12 mouse cellular contexts compared by ENCODE assay signal in the genomic region with DNA sequence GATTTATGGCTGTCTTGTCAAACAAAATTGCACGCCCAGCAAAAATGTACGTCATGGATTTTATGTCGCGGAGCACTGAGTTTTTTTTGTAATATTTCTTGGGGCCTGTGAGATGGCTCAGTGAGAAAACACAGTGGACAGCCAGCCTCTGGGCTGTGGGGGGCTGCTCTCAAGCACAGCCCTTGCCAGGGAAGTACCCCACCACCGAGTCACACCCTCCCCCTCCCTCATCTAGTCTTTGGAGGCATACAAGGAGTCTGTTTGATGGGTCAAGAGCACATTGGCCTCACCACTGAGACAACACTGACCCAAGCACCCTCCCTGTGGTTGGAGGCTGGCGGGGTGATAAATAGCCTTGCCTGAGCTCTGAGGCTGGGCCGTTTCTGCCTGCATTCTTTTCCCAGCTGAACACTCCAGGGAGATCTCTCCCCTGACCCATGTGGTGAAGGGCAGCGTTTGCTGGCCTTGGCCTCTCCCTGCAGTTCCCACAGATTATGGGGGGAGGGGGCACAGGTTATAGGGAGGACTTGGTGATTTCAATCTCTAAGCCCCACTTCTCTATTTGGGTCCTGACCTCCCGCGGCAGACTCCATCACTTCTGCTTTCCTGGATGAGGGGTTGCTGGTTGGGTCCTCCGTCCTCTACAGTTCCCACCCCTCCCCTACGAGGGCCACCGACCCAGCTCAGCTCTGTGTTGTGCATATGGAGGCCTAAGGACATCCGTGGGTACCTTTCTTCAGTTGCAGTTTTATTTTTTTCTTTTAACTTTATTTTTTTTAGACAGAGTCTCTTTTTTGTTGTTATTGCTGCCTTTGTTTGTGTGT. TPM values are rescaled to one million over a fixed set of nuclear protein-coding genes. Genes with fewer than 3 reads are reported as not detected.
DNase-seq lines count a peak whose midpoint lies in the region; ATAC-seq and TF ChIP-seq lines count a peak whose summit lies in the region.
"Had no signal": no experiment of that assay in that cellular context is flagged by ENCODE, and none has a peak within 500 bp of the region (broad histone marks: within the 10 kb centered on the region; RNA-seq: fewer than 3 reads in every experiment).

No protein-coding gene starts in this region.

- peaks cover 41% of the 10 kb centered on the region for H3K4me1 ChIP-seq in hindbrain, embryonic 10.5 days (replicated peaks)
- peaks cover 11% of the 10 kb centered on the region for H3K4me1 ChIP-seq in hindbrain, postnatal 0 days (ENCODE audit: insufficient read depth, low read length)
- H3K4me1 ChIP-seq in stomach, embryonic 16.5 days (ENCODE audit: control insufficient read depth, insufficient read depth, low read length): no peaks in the 10 kb centered on the region
- H3K4me1 ChIP-seq in stomach, postnatal 0 days (replicated peaks; ENCODE audit: control insufficient read depth, insufficient read depth): no peaks in the 10 kb centered on the region

- no peaks in the 10 kb centered on the region for H3K27me3 ChIP-seq in hindbrain, embryonic 10.5 days (ENCODE audit: insufficient read depth, poor library complexity, severe bottlenecking)
- no peaks in the 10 kb centered on the region for H3K27me3 ChIP-seq in hindbrain, postnatal 0 days (ENCODE audit: insufficient read depth, low read length)
- H3K27me3 ChIP-seq in stomach, embryonic 16.5 days (ENCODE audit: control insufficient read depth, insufficient read depth, low read length): no peaks in the 10 kb centered on the region
- H3K27me3 ChIP-seq in stomach, postnatal 0 days (ENCODE audit: control insufficient read depth, insufficient read depth, low read length): no peaks in the 10 kb centered on the region

- no peak overlapping the region for H3K9ac ChIP-seq in hindbrain, postnatal 0 days (replicated peaks; ENCODE audit: low read length)
- H3K9ac ChIP-seq in stomach, embryonic 16.5 days (ENCODE audit: low read length): no peak overlapping the region
- H3K9ac ChIP-seq in stomach, postnatal 0 days (ENCODE audit: low read length): no peak overlapping the region

- H3K4me2 ChIP-seq in hindbrain, postnatal 0 days (ENCODE audit: low read depth, low read length): no peak overlapping the region
- H3K4me2 ChIP-seq in stomach, embryonic 16.5 days (ENCODE audit: low read depth, low read length): no peak overlapping the region
- H3K4me2 ChIP-seq in stomach, postnatal 0 days (replicated peaks; ENCODE audit: low read depth): no peak overlapping the region

- DNase-seq in hindbrain, embryonic 10.5 days (ENCODE audit: low spot score): peak; percentile 58
- no peak for DNase-seq in hindbrain, postnatal 0 days (ENCODE audit: low spot score)
- no peak for DNase-seq in stomach, postnatal 0 days (ENCODE audit: low spot score)
- peak; percentile 77 for DNase-seq in mesoderm, embryonic 11.5 days (ENCODE audit: low read depth, low spot score)
- DNase-seq in gastrocnemius, postnatal 4 days (ENCODE audit: low spot score in 2 of 2): no peak
- no peak for DNase-seq in testis, postnatal 10 days (ENCODE audit: low spot score)
- DNase-seq: cerebellum, postnatal 25 days; heart, adult 18-20 months; left cerebral cortex, postnatal 4 days; lung, adult 18-20 months had no signal

- peak overlapping the region; percentile 64 for H3K27ac ChIP-seq in hindbrain, embryonic 10.5 days
- H3K27ac ChIP-seq in hindbrain, postnatal 0 days: no peak overlapping the region
- H3K27ac ChIP-seq in stomach, embryonic 16.5 days (ENCODE audit: low read length): no peak overlapping the region
- H3K27ac ChIP-seq in stomach, postnatal 0 days (replicated peaks): no peak overlapping the region

- no peak overlapping the region for H3K4me3 ChIP-seq in hindbrain, embryonic 10.5 days
- no peak overlapping the region for H3K4me3 ChIP-seq in hindbrain, postnatal 0 days (ENCODE audit: low read length)
- no peak overlapping the region for H3K4me3 ChIP-seq in stomach, embryonic 16.5 days (replicated peaks; ENCODE audit: low read length)
- H3K4me3 ChIP-seq in stomach, postnatal 0 days (ENCODE audit: low read depth, low read length): no peak overlapping the region

- ATAC-seq in hindbrain, postnatal 0 days: no peak
- 0 out of 2 replicates have a peak, but pooled peaks have one; percentile 10 for ATAC-seq in stomach, embryonic 16.5 days (ENCODE audit: insufficient read depth, low FRiP score)
- ATAC-seq in stomach, postnatal 0 days (ENCODE audit: low FRiP score, low TSS enrichment): no peak
- ATAC-seq in CD4-positive, CD25-positive, alpha-beta regulatory T cell, adult 4 months: no peak

- H3K9me3 ChIP-seq in hindbrain, embryonic 10.5 days: peaks cover 10% of the 10 kb centered on the region
- H3K9me3 ChIP-seq in hindbrain, postnatal 0 days (ENCODE audit: low read length): no peaks in the 10 kb centered on the region
- H3K9me3 ChIP-seq in stomach, embryonic 16.5 days (replicated peaks; ENCODE audit: control insufficient read depth, low read length): no peaks in the 10 kb centered on the region
- H3K9me3 ChIP-seq in stomach, postnatal 0 days (ENCODE audit: control insufficient read depth, low read length): no peaks in the 10 kb centered on the region

- no peaks in the 10 kb centered on the region for H3K36me3 ChIP-seq in hindbrain, embryonic 10.5 days
- H3K36me3 ChIP-seq in hindbrain, postnatal 0 days (ENCODE audit: insufficient read depth, low read length): no peaks in the 10 kb centered on the region
- H3K36me3 ChIP-seq in stomach, embryonic 16.5 days (ENCODE audit: control insufficient read depth, insufficient read depth, low read length): no peaks in the 10 kb centered on the region
- no peaks in the 10 kb centered on the region for H3K36me3 ChIP-seq in stomach, postnatal 0 days (ENCODE audit: control insufficient read depth, insufficient read depth, low read length)

- no peak for TF ChIP-seq EP300 in stomach, postnatal 0 days (optimal IDR thresholded peaks at IDR 0.05)

- no peak for TF ChIP-seq CTCF in hindbrain, postnatal 0 days (IDR thresholded peaks at IDR 0.05; ENCODE audit: low read depth)
- TF ChIP-seq CTCF in stomach, postnatal 0 days (IDR thresholded peaks at IDR 0.05; ENCODE audit: low read depth): no peak

- WGBS in hindbrain, embryonic 10.5 days: 56% methylated on average over 14 of the region's 14 CpGs
- 43% methylated on average over 14 of the region's 14 CpGs for WGBS in hindbrain, postnatal 0 days
- 33% methylated on average over 14 of the region's 14 CpGs for WGBS in stomach, embryonic 16.5 days
- WGBS in stomach, postnatal 0 days: 40% methylated on average over 14 of the region's 14 CpGs

RNA-seq across cellular contexts. Expression of a gene that starts 26.3 kb away (rescaled TPM):
- polyA plus RNA-seq in hindbrain, embryonic 10.5 days (2016; fragmentation: Nextera tagmentation; extraction: Ambion mirVana): 1.1 TPM in 2 replicates
- 1.1 and 1.4 TPM in 2 replicates for total RNA-seq in hindbrain, postnatal 0 days (2014; rRNA removed)
- 1.8 and 1.9 TPM in 2 replicates for polyA plus RNA-seq in hindbrain, postnatal 0 days (2015; fragmentation: Nextera tagmentation; extraction: Ambion mirVana)
- 3.7 and 4.3 TPM in 2 replicates for polyA plus RNA-seq in stomach, embryonic 16.5 days (2015; fragmentation: Nextera tagmentation; extraction: Ambion mirVana)
- 1.3 TPM in 2 replicates for polyA plus RNA-seq in stomach, postnatal 0 days (2015; fragmentation: Nextera tagmentation; extraction: Ambion mirVana)
- total RNA-seq in gastrocnemius, postnatal 4 days (2021): 1 to 10 TPM; 2.8 to 3.8 TPM
- 100 to 1,000 TPM in 1 of 2 experiments, 10 to 100 TPM in 1; 76.0 to 134 TPM for polyA plus RNA-seq in CD4-positive, CD25-positive, alpha-beta regulatory T cell, adult 4 months (2017; shearing (Covaris generic))

Comparison
In these comparisons a context has a peak if more than half of its experiments do, and no peak if none do; other contexts are left out.
1. DNase-seq: peak in hindbrain, embryonic 10.5 days (single experiment) and mesoderm, embryonic 11.5 days (single experiment); none in hindbrain, postnatal 0 days (single experiment), stomach, postnatal 0 days (single experiment), gastrocnemius, postnatal 4 days (0 of 2) and testis, postnatal 10 days (single experiment).
2. RNA of a gene that starts 26.3 kb away (polyA plus RNA-seq): 76.0 to 134 TPM in CD4-positive, CD25-positive, alpha-beta regulatory T cell, adult 4 months; 3.7 to 4.3 TPM in stomach, embryonic 16.5 days, 1.8 to 1.9 TPM in hindbrain, postnatal 0 days, 1.3 TPM in stomach, postnatal 0 days and 1.1 TPM in hindbrain, embryonic 10.5 days; every median in the first group is over 10 times any median in the second.